Mouse (Mus musculus): ENCODE results near the gene B4galnt2.

DNA sequence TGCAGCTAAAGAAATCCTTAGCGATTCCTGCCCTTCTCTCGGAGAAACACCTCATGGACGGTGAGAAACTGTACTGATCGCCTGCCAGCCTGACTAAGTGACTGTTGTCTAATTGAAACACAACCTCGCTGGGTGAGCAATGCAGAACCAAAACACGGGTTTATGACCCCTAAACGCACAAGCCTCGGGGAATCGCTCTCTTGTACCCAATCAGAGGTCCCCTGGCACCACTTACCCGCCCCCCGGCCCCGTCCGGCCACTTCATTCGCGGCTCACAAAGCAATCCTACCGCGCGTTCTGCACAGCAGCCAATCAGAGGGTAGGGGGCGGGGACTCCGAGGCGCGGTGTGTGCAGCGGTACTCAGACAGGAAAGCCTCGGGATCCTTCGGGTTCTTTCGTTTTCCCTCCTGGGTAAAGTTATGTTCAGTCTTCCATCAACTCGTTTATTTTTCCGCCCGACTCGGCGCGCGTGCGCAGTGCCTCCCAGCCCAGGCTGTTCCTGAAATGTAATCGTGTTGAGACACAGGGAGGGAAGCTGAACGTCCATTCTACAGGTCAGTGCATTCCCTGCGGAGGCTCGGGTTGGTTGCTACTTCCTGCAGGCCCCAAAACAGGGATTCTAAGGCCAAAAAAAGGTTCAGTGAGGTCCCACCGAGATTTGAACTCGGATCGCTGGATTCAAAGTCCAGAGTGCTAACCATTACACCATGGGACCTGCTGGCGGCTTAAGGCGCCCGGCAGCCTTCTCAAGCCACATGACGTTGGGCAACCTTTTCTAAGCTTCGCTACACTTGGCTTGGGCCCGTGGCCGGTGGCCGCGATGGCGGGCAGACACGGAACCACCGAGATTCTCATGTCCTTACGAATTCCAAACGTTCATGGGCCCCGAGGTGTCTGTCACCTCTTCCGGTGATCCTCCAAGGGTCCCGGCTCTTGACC is 55.9 kb downstream of the B4galnt2 start:
- TF ChIP-seq TCF12 (IDR thresholded peaks at IDR 0.05; ENCODE audit: low read depth, low read length) (no peak; the same call in none of the 2 replicates), CTCF (IDR thresholded peaks at IDR 0.05 in 2 of 3, conservative IDR thresholded peaks at IDR 0.05 in 1 of 3; ENCODE audit: control insufficient read depth in 1 of 3, insufficient read depth in 1 of 3, low read depth in 2 of 3, low read length in 3 of 3, poor library complexity in 1 of 3, severe bottlenecking in 1 of 3) (no peak), MAX (IDR thresholded peaks at IDR 0.05; ENCODE audit: low read length) (peak; percentile 88), NELFE (IDR thresholded peaks at IDR 0.05; ENCODE audit: low read depth, low read length) (peak; percentile 77), POLR2A (IDR thresholded peaks at IDR 0.05; ENCODE audit: control insufficient read depth in 1 of 2, insufficient read depth in 1 of 2, low read depth in 1 of 2, low read length in 2 of 2, poor library complexity in 1 of 2) (peak; percentile 64 to 77; a peak in 3 of 4 replicates), RAD21 (IDR thresholded peaks at IDR 0.05; ENCODE audit: low read depth, low read length) (no peak), EP300 (IDR thresholded peaks at IDR 0.05; ENCODE audit: low read depth in 1 of 2, low read length in 2 of 2) (no peak; a peak in 1 of 4 replicates)

Data from MEL (cell line).